ENCODE assay signal across 11 mouse cellular contexts in genomic region chr3:88057030-88057429, GRCm38 (mm10). TPM values are rescaled to one million over a fixed set of nuclear protein-coding genes. Genes with fewer than 3 reads are reported as not detected.
DNase-seq lines count a peak whose midpoint lies in the region; ATAC-seq and TF ChIP-seq lines count a peak whose summit lies in the region.
"Had no signal": no experiment of that assay in that cellular context is flagged by ENCODE, and none has a peak within 500 bp of the region (broad histone marks: within the 10 kb centered on the region; RNA-seq: fewer than 3 reads in every experiment).

No protein-coding gene starts in this region.

- TF ChIP-seq POLR2A in heart, adult 2 months (IDR thresholded peaks at IDR 0.05; ENCODE audit: insufficient read depth, low read depth, low read length): no peak
- TF ChIP-seq POLR2A in MEL (IDR thresholded peaks at IDR 0.05; ENCODE audit: control insufficient read depth in 1 of 2, insufficient read depth in 1 of 2, low read depth in 1 of 2, low read length in 2 of 2, poor library complexity in 1 of 2): peak in 1 of 2 experiments; percentile 23; a peak in 1 of 4 replicates

- peaks cover 4% of the 10 kb centered on the region; the same call in 1 of the 2 replicates for H3K79me2 ChIP-seq in heart, adult 2 months (replicated peaks; ENCODE audit: control insufficient read depth, insufficient read depth, low read length)
- peaks cover 6% of the 10 kb centered on the region; the same call in 1 of the 2 replicates for H3K79me2 ChIP-seq in MEL (ENCODE audit: control insufficient read depth, insufficient read depth, low read length, poor library complexity)

- H3K4me2 ChIP-seq in heart, embryonic 13.5 days: peak overlapping the region; percentile 89
- H3K4me2 ChIP-seq in hindbrain, embryonic 15.5 days: peak overlapping the region; percentile 88
- peak overlapping the region; percentile 92; the same call in 1 of the 2 replicates for H3K4me2 ChIP-seq in midbrain, embryonic 12.5 days (replicated peaks)

- WGBS in heart, embryonic 13.5 days: 91% methylated on average over 6 of the region's 6 CpGs
- WGBS in heart, adult 2 months: 94% methylated on average over 6 of the region's 6 CpGs
- 87% methylated on average over 6 of the region's 6 CpGs for whole genome bisulfite sequencing in hindbrain, embryonic 15.5 days
- WGBS in midbrain, embryonic 12.5 days: 86% methylated on average over 6 of the region's 6 CpGs

- no peak for DNase-seq in heart, adult 2 months
- peak; percentile 42 for DNase-seq in MEL (ENCODE audit: low read depth, low spot score)
- no peak for DNase-seq in thymus, postnatal 25 days
- no peak for DNase-seq in gastrocnemius, postnatal 10 days
- no peak for DNase-seq in adrenal gland, postnatal 36 days
- DNase-seq: thymus, postnatal 36 days had no signal

- TF ChIP-seq CTCF in heart, adult 2 months (IDR thresholded peaks at IDR 0.05): no peak
- no peak for TF ChIP-seq CTCF in MEL (IDR thresholded peaks at IDR 0.05 in 2 of 3, conservative IDR thresholded peaks at IDR 0.05 in 1 of 3; ENCODE audit: control insufficient read depth in 1 of 3, insufficient read depth in 1 of 3, low read depth in 2 of 3, low read length in 3 of 3, poor library complexity in 1 of 3, severe bottlenecking in 1 of 3)

- peaks cover 16% of the 10 kb centered on the region for H3K4me1 ChIP-seq in heart, embryonic 13.5 days
- H3K4me1 ChIP-seq in heart, adult 2 months (ENCODE audit: control insufficient read depth, insufficient read depth, low read length): peaks cover 3% of the 10 kb centered on the region
- peaks cover 0 to 10% of the 10 kb centered on the region in 2 experiments; a peak in 2 of 4 replicates for H3K4me1 ChIP-seq in MEL (ENCODE audit: control insufficient read depth in 1 of 2, insufficient read depth in 2 of 2, low read length in 2 of 2)
- H3K4me1 ChIP-seq in hindbrain, embryonic 15.5 days (replicated peaks): peaks cover 17% of the 10 kb centered on the region
- H3K4me1 ChIP-seq in midbrain, embryonic 12.5 days: peaks cover 17% of the 10 kb centered on the region

- H3K27me3 ChIP-seq in heart, embryonic 13.5 days (replicated peaks): no peaks in the 10 kb centered on the region
- no peaks in the 10 kb centered on the region for H3K27me3 ChIP-seq in heart, adult 2 months (ENCODE audit: control insufficient read depth, insufficient read depth, low read length)
- no peaks in the 10 kb centered on the region for H3K27me3 ChIP-seq in MEL (ENCODE audit: control insufficient read depth in 1 of 2, insufficient read depth in 2 of 2, low read length in 2 of 2)
- H3K27me3 ChIP-seq in hindbrain, embryonic 15.5 days: no peaks in the 10 kb centered on the region
- peaks cover 4% of the 10 kb centered on the region; the same call in 1 of the 2 replicates for H3K27me3 ChIP-seq in midbrain, embryonic 12.5 days

- no peak for ATAC-seq in heart, embryonic 13.5 days (ENCODE audit: extremely low read depth, insufficient number of reproducible peaks, low FRiP score, low TSS enrichment)
- no peak for ATAC-seq in hindbrain, embryonic 15.5 days (ENCODE audit: low FRiP score, low read depth)
- no peak for ATAC-seq in midbrain, embryonic 12.5 days (ENCODE audit: low FRiP score, low read depth)

- intact Hi-C loops in heart, adult 2 months (cut with DNase I): no loop called here

- no peak for TF ChIP-seq EP300 in heart, adult 2 months (IDR thresholded peaks at IDR 0.05; ENCODE audit: insufficient read depth, low read depth, low read length)
- no peak for TF ChIP-seq EP300 in MEL (IDR thresholded peaks at IDR 0.05; ENCODE audit: low read depth in 1 of 2, low read length in 2 of 2)

- H3K9me3 ChIP-seq in heart, embryonic 13.5 days: no peaks in the 10 kb centered on the region
- no peaks in the 10 kb centered on the region for H3K9me3 ChIP-seq in MEL (replicated peaks; ENCODE audit: insufficient read depth, low read length)
- no peaks in the 10 kb centered on the region for H3K9me3 ChIP-seq in hindbrain, embryonic 15.5 days
- no peaks in the 10 kb centered on the region for H3K9me3 ChIP-seq in midbrain, embryonic 12.5 days

- no peak for TF ChIP-seq RAD21 in MEL (IDR thresholded peaks at IDR 0.05; ENCODE audit: low read depth, low read length)

- no peak overlapping the region for H3K27ac ChIP-seq in heart, embryonic 13.5 days (replicated peaks)
- H3K27ac ChIP-seq in heart, adult 2 months: no peak overlapping the region
- H3K27ac ChIP-seq in MEL (ENCODE audit: control insufficient read depth, low read depth, low read length): no peak overlapping the region
- H3K27ac ChIP-seq in hindbrain, embryonic 15.5 days (replicated peaks): no peak overlapping the region
- no peak overlapping the region for H3K27ac ChIP-seq in midbrain, embryonic 12.5 days (replicated peaks)

- peak overlapping the region; percentile 89 for H3K4me3 ChIP-seq in heart, embryonic 13.5 days
- H3K4me3 ChIP-seq in heart, adult 2 months: no peak overlapping the region
- no peak overlapping the region; a peak in 1 of 4 replicates for H3K4me3 ChIP-seq in MEL (ENCODE audit: control insufficient read depth in 1 of 2, insufficient read depth in 1 of 2, low read depth in 2 of 2, low read length in 2 of 2)
- H3K4me3 ChIP-seq in hindbrain, embryonic 15.5 days: peak overlapping the region; percentile 88
- peak overlapping the region; percentile 92; the same call in 1 of the 2 replicates for H3K4me3 ChIP-seq in midbrain, embryonic 12.5 days

- H3K9ac ChIP-seq in heart, embryonic 13.5 days: peak overlapping the region; percentile 93
- H3K9ac ChIP-seq in heart, adult 2 months (ENCODE audit: low read depth, low read length): no peak overlapping the region
- peak overlapping the region; percentile 90; the same call in 1 of the 2 replicates for H3K9ac ChIP-seq in MEL (ENCODE audit: control insufficient read depth, low read depth, low read length, poor library complexity, severe bottlenecking)
- H3K9ac ChIP-seq in hindbrain, embryonic 15.5 days: peak overlapping the region; percentile 92; the same call in 1 of the 2 replicates
- H3K9ac ChIP-seq in midbrain, embryonic 12.5 days (replicated peaks): no peak overlapping the region

- peaks cover 51% of the 10 kb centered on the region for H3K36me3 ChIP-seq in heart, embryonic 13.5 days
- H3K36me3 ChIP-seq in heart, adult 2 months (ENCODE audit: control insufficient read depth, insufficient read depth, low read length): no peaks in the 10 kb centered on the region
- peaks cover 7 to 10% of the 10 kb centered on the region in 2 experiments for H3K36me3 ChIP-seq in MEL (ENCODE audit: control insufficient read depth in 1 of 2, insufficient read depth in 2 of 2, low read length in 2 of 2)
- peaks cover 36% of the 10 kb centered on the region for H3K36me3 ChIP-seq in hindbrain, embryonic 15.5 days
- H3K36me3 ChIP-seq in midbrain, embryonic 12.5 days: peaks cover 42% of the 10 kb centered on the region

RNA-seq across cellular contexts. Expression of gene Naxe, which starts 1.3 kb away (rescaled TPM):
- 144 and 156 TPM in 2 replicates for polyA plus RNA-seq in heart, embryonic 13.5 days (2015; fragmentation: Nextera tagmentation; extraction: Ambion mirVana)
- 10 to 100 TPM; 70.6 to 81.9 TPM for total RNA-seq in heart, adult 2 months (2021)
- 86.6 and 96.7 TPM in 2 replicates for polyA plus RNA-seq in heart, adult 2 months (2012; rRNA removed)
- total RNA-seq in MEL (2012; rRNA removed): 114 TPM in 2 replicates
- polyA plus RNA-seq in MEL (2012; ENCODE audit: insufficient read depth in 1 of 2, insufficient read length in 2 of 2, low read depth in 1 of 2, low replicate concordance in 2 of 2, missing spikeins in 1 of 2): 100 to 1,000 TPM; 165 to 182 TPM
- polyA plus RNA-seq in hindbrain, embryonic 15.5 days (2015; fragmentation: Nextera tagmentation; extraction: Ambion mirVana): 153 and 158 TPM in 2 replicates
- 124 and 128 TPM in 2 replicates for polyA plus RNA-seq in midbrain, embryonic 12.5 days (2016; fragmentation: Nextera tagmentation; extraction: Ambion mirVana)
- 10 to 100 TPM; 52.5 to 57.1 TPM for total RNA-seq in gastrocnemius, postnatal 10 days (2021)
- total RNA-seq in adrenal gland, postnatal 36 days (2021): 100 to 1,000 TPM; 127 to 140 TPM

RNA-seq across cellular contexts. Expression of gene Gpatch4, which starts 14.1 kb away (rescaled TPM):
- polyA plus RNA-seq in heart, embryonic 13.5 days (2015; fragmentation: Nextera tagmentation; extraction: Ambion mirVana): 18.7 and 20.9 TPM in 2 replicates
- total RNA-seq in heart, adult 2 months (2021): 1 to 10 TPM; 9.5 to 9.9 TPM
- 4.3 and 8.5 TPM in 2 replicates for polyA plus RNA-seq in heart, adult 2 months (2012; rRNA removed)
- 76.6 and 105 TPM in 2 replicates for total RNA-seq in MEL (2012; rRNA removed)
- 100 to 1,000 TPM; 135 to 240 TPM for polyA plus RNA-seq in MEL (2012; ENCODE audit: insufficient read depth in 1 of 2, insufficient read length in 2 of 2, low read depth in 1 of 2, low replicate concordance in 2 of 2, missing spikeins in 1 of 2)
- polyA plus RNA-seq in hindbrain, embryonic 15.5 days (2015; fragmentation: Nextera tagmentation; extraction: Ambion mirVana): 36.0 and 36.5 TPM in 2 replicates
- 26.5 and 27.1 TPM in 2 replicates for polyA plus RNA-seq in midbrain, embryonic 12.5 days (2016; fragmentation: Nextera tagmentation; extraction: Ambion mirVana)
- total RNA-seq in gastrocnemius, postnatal 10 days (2021): 10 to 100 TPM; 12.5 to 14.7 TPM
- 10 to 100 TPM; 12.9 to 20.4 TPM for total RNA-seq in adrenal gland, postnatal 36 days (2021)

RNA-seq across cellular contexts. Expression of gene Ttc24, which starts 21.1 kb away (rescaled TPM):
- not detected in 2 replicates for polyA plus RNA-seq in heart, embryonic 13.5 days (2015; fragmentation: Nextera tagmentation; extraction: Ambion mirVana)
- not detected for total RNA-seq in heart, adult 2 months (2021)
- 0.29 TPM in 1 of 2 replicates, not detected in the other for polyA plus RNA-seq in heart, adult 2 months (2012; rRNA removed)
- total RNA-seq in MEL (2012; rRNA removed): not detected in 2 replicates
- polyA plus RNA-seq in MEL (2012; ENCODE audit: insufficient read depth in 1 of 2, insufficient read length in 2 of 2, low read depth in 1 of 2, low replicate concordance in 2 of 2, missing spikeins in 1 of 2): not detected
- not detected in 2 replicates for polyA plus RNA-seq in hindbrain, embryonic 15.5 days (2015; fragmentation: Nextera tagmentation; extraction: Ambion mirVana)
- polyA plus RNA-seq in midbrain, embryonic 12.5 days (2016; fragmentation: Nextera tagmentation; extraction: Ambion mirVana): not detected in 2 replicates
- total RNA-seq in gastrocnemius, postnatal 10 days (2021): not detected
- total RNA-seq in adrenal gland, postnatal 36 days (2021): not detected
- total RNA-seq: left cerebral cortex, postnatal 10 days had no signal
- polyA plus RNA-seq: cortical plate, adult 2 months had no signal

RNA-seq across cellular contexts. Expression of gene Iqgap3, which starts 24.7 kb away (rescaled TPM):
- polyA plus RNA-seq in heart, embryonic 13.5 days (2015; fragmentation: Nextera tagmentation; extraction: Ambion mirVana): 22.7 and 24.2 TPM in 2 replicates
- total RNA-seq in heart, adult 2 months (2021): under 1 TPM; 0.21 to 0.45 TPM
- 0.64 and 1.1 TPM in 2 replicates for polyA plus RNA-seq in heart, adult 2 months (2012; rRNA removed)
- 19.2 and 21.1 TPM in 2 replicates for total RNA-seq in MEL (2012; rRNA removed)
- polyA plus RNA-seq in MEL (2012; ENCODE audit: insufficient read depth in 1 of 2, insufficient read length in 2 of 2, low read depth in 1 of 2, low replicate concordance in 2 of 2, missing spikeins in 1 of 2): 10 to 100 TPM in 1 of 2 experiments, not detected in 1; 42.5 TPM
- 3.4 and 4.4 TPM in 2 replicates for polyA plus RNA-seq in hindbrain, embryonic 15.5 days (2015; fragmentation: Nextera tagmentation; extraction: Ambion mirVana)
- 20.7 and 20.8 TPM in 2 replicates for polyA plus RNA-seq in midbrain, embryonic 12.5 days (2016; fragmentation: Nextera tagmentation; extraction: Ambion mirVana)
- 1 to 10 TPM; 5.6 to 8.3 TPM for total RNA-seq in gastrocnemius, postnatal 10 days (2021)
- total RNA-seq in adrenal gland, postnatal 36 days (2021): 1 to 10 TPM; 2.1 to 2.2 TPM

RNA-seq across cellular contexts. Expression of gene Hapln2, which starts 29.6 kb away (rescaled TPM):
- not detected in 2 replicates for polyA plus RNA-seq in heart, embryonic 13.5 days (2015; fragmentation: Nextera tagmentation; extraction: Ambion mirVana)
- total RNA-seq in heart, adult 2 months (2021): not detected
- polyA plus RNA-seq in heart, adult 2 months (2012; rRNA removed): not detected in 2 replicates
- not detected in 2 replicates for total RNA-seq in MEL (2012; rRNA removed)
- not detected for polyA plus RNA-seq in MEL (2012; ENCODE audit: insufficient read depth in 1 of 2, insufficient read length in 2 of 2, low read depth in 1 of 2, low replicate concordance in 2 of 2, missing spikeins in 1 of 2)
- 0.87 and 0.95 TPM in 2 replicates for polyA plus RNA-seq in hindbrain, embryonic 15.5 days (2015; fragmentation: Nextera tagmentation; extraction: Ambion mirVana)
- 0.13 and 0.43 TPM in 2 replicates for polyA plus RNA-seq in midbrain, embryonic 12.5 days (2016; fragmentation: Nextera tagmentation; extraction: Ambion mirVana)
- not detected for total RNA-seq in gastrocnemius, postnatal 10 days (2021)
- not detected for total RNA-seq in adrenal gland, postnatal 36 days (2021)

Comparison
In these comparisons a context has a peak if more than half of its experiments do, and no peak if none do; other contexts are left out.
1. H3K4me3 ChIP-seq: peak in heart, embryonic 13.5 days (single experiment), hindbrain, embryonic 15.5 days (single experiment) and midbrain, embryonic 12.5 days (single experiment); none in heart, adult 2 months (single experiment) and MEL (0 of 2).
2. H3K9ac ChIP-seq: peak in heart, embryonic 13.5 days (single experiment), MEL (single experiment) and hindbrain, embryonic 15.5 days (single experiment); none in heart, adult 2 months (single experiment) and midbrain, embryonic 12.5 days (single experiment).
3. Peak in every context shown above with its lines, with median percentiles within 50 percentile points of each other: H3K4me2 ChIP-seq.